Mouse (Mus musculus): Measurements from ENCODE around the gene Lrmda.

DNA sequence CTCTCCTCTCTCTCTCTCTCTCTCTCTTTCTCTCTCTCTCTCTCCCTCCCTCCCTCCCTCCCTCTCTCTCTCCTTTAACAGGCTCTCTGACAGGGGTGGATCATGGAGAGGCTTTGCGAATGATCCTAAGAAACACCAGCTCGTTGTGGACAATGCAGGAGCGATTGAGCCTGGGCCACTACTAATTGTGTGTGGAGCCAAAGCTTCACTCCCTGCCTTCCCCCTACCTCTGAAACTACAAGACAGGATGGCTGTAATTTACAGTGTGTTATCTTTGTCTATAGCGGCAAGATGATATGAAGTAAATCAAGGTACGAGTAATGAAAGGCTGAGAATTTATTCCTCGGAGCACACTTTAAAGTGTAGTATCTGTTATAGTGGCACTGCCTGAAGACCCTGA lies 454.5 kb downstream of the Lrmda start:
- no peak for TF ChIP-seq CTCF (IDR thresholded peaks at IDR 0.05; ENCODE audit: borderline replicate concordance, insufficient read depth, low read length)
- TF ChIP-seq POLR2A (IDR thresholded peaks at IDR 0.05; ENCODE audit: low read depth, low read length): no peak
